Mouse (Mus musculus) liver, postnatal 0 days (tissue): ENCODE measurements around the gene Gtf2h1. TPM values are rescaled to one million over a fixed set of nuclear protein-coding genes. Genes with fewer than 3 reads are reported as not detected.

Source experiments
- ATAC-seq: fragments of 200-750 bp; cut with Nextera tagmentation; 2 replicates; pipeline ENCODE4 v1.8.0; 2017; ENCODE audit warnings: mild to moderate bottlenecking, moderate library complexity
- DNase-seq: peaks from one replicate; pipeline ENCODE4 v3.0.0-alpha.2; 2016
- H3K27ac ChIP-seq: fragments of 300-500 bp; sonication (generic); 2 replicates; pipeline ENCODE4 v1.5.1; 2014; ENCODE audit warnings: antibody characterized with exemption, moderate library complexity, mild to moderate bottlenecking, low read depth
- H3K27me3 ChIP-seq: fragments of 300-500 bp; sonication (generic); 2 replicates; pipeline ENCODE4 v1.6.1; 2014; ENCODE audit warnings: low read length, control low read depth, mixed read lengths; ENCODE audit not compliant: insufficient read depth
- H3K36me3 ChIP-seq: fragments of 300-500 bp; sonication (generic); replicated peaks from 2 replicates; pipeline ENCODE4 v1.6.1; 2014; ENCODE audit warnings: mild to moderate bottlenecking, control low read depth, low read length, moderate library complexity, mixed read lengths; ENCODE audit not compliant: insufficient read depth
- H3K4me1 ChIP-seq: fragments of 300-500 bp; sonication (generic); 2 replicates; pipeline ENCODE4 v1.6.1; 2014; ENCODE audit warnings: antibody characterized with exemption, mild to moderate bottlenecking, control low read depth; ENCODE audit not compliant: insufficient read depth
- H3K4me2 ChIP-seq: fragments of 300-500 bp; sonication (generic); 2 replicates; pipeline ENCODE4 v1.6.1; 2014; ENCODE audit warnings: low read depth, mild to moderate bottlenecking, low read length, moderate library complexity, mixed read lengths
- H3K4me3 ChIP-seq: fragments of 300-500 bp; sonication (generic); 2 replicates; pipeline ENCODE4 v1.5.1; 2014; ENCODE audit warnings: low read depth, low read length
- H3K9ac ChIP-seq: fragments of 300-500 bp; sonication (generic); replicated peaks from 2 replicates; pipeline ENCODE4 v1.6.1; 2014; ENCODE audit warnings: mild to moderate bottlenecking, moderate library complexity
- H3K9me3 ChIP-seq: fragments of 300-500 bp; sonication (generic); 2 replicates; pipeline ENCODE4 v1.6.1; 2016; ENCODE audit warnings: mild to moderate bottlenecking, control low read depth, low read length, mixed read lengths
- CTCF ChIP-seq: sonication (generic); IDR thresholded peaks from 2 replicates; pipeline ENCODE4 v1.5.1; 2016; ENCODE audit warnings: antibody characterized with exemption, low read depth
- EP300 ChIP-seq: IDR thresholded peaks from 2 replicates; pipeline ENCODE4 v1.6.1; 2016; ENCODE audit warnings: antibody characterized with exemption, low read depth, mild to moderate bottlenecking
- WGBS: fragments of 180-500 bp; shearing (Covaris S2); extraction: QIAGEN DNeasy Blood & Tissue Kit; methylation state at CpG from one replicate; pipeline ENCODE4 v1.1.7; 2014; ENCODE audit not compliant: insufficient replicate concordance; 5-methylcytosine and 5-hydroxymethylcytosine counted together
- polyA plus RNA-seq: library from polyadenylated mRNA; unstranded; fragments of >200 nt; fragmentation: Nextera tagmentation; extraction: Ambion mirVana; gene quantifications from 2 replicates; pipeline ENCODE4 v1.2.1, GENCODE M21; 2015

Gtf2h1 gene
- polyA plus RNA-seq, 1 experiment from 2014 or later = 18.8 TPM

- WGBS = 28% methylated on average over 7 of the region's 7 CpGs
Measured at GRCm38 (mm10) chr7:46839446-46839845, 43.5 kb downstream of the Gtf2h1 start.

GRCm38 (mm10) chr7:46839861-46840260, 44.0 kb downstream of the Gtf2h1 start:
- TF ChIP-seq EP300 (no peak), CTCF (no peak)
- no peaks in the 10 kb centered on the region for H3K9me3 ChIP-seq
- DNase-seq = no peak
- peak overlapping the region; percentile 99 for H3K27ac ChIP-seq
- WGBS = 52% methylated on average over 5 of the region's 5 CpGs
- 0 out of 2 replicates have a peak overlapping the region, but pooled peaks have one; percentile 1 for H3K4me2 ChIP-seq
- H3K4me1 ChIP-seq = peaks cover 57% of the 10 kb centered on the region
- no peak overlapping the region for H3K4me3 ChIP-seq
- no peaks in the 10 kb centered on the region for H3K36me3 ChIP-seq
- H3K9ac ChIP-seq = no peak overlapping the region
- peak; percentile 52 for ATAC-seq
- no peaks in the 10 kb centered on the region for H3K27me3 ChIP-seq

More at GRCm38 (mm10) chr7:46839446-46839845, 43.5 kb downstream of the Gtf2h1 start:
- no peaks in the 10 kb centered on the region for H3K9me3 ChIP-seq
- H3K4me1 ChIP-seq = peaks cover 54% of the 10 kb centered on the region
- peak overlapping the region; percentile 63 for H3K4me2 ChIP-seq
- no peaks in the 10 kb centered on the region for H3K27me3 ChIP-seq
- peak; percentile 76 for ATAC-seq
- peak; percentile 34; the same call in 1 of the 2 replicates for TF ChIP-seq EP300
- no peak for TF ChIP-seq CTCF
- no peak overlapping the region for H3K4me3 ChIP-seq
- peak overlapping the region; percentile 99 for H3K27ac ChIP-seq
- H3K36me3 ChIP-seq = no peaks in the 10 kb centered on the region
- H3K9ac ChIP-seq = peak overlapping the region; percentile 37; the same call in 1 of the 2 replicates
- DNase-seq = peak; percentile 57

- DNase-seq (no peak), ATAC-seq (no peak)
- TF ChIP-seq EP300 (no peak), CTCF (no peak)
- Histone ChIP-seq H3K4me1 (peaks cover 59% of the 10 kb centered on the region), H3K27me3 (no peaks in the 10 kb centered on the region), H3K4me2 (0 out of 2 replicates have a peak overlapping the region, but pooled peaks have one; percentile 1), H3K36me3 (no peaks in the 10 kb centered on the region), H3K9ac (no peak overlapping the region), H3K27ac (peak overlapping the region; percentile 99), H3K4me3 (no peak overlapping the region), H3K9me3 (no peaks in the 10 kb centered on the region)
- 48% methylated on average over 4 of the region's 4 CpGs for WGBS
Measured at GRCm38 (mm10) chr7:46840326-46840725, 44.4 kb downstream of the Gtf2h1 start.

- Histone ChIP-seq H3K9ac (no peak within 1 kb of the TSS), H3K36me3 (no peaks in the 10 kb centered on the region), H3K9me3 (no peaks in the 10 kb centered on the region), H3K4me3 (no peak within 1 kb of the TSS), H3K27ac (peak within 1 kb of the TSS; percentile 99), H3K4me1 (peaks cover 58% of the 10 kb centered on the region), H3K27me3 (no peaks in the 10 kb centered on the region), H3K4me2 (0 out of 2 replicates have a peak within 1 kb of the TSS, but pooled peaks have one; percentile 1)
- ATAC-seq (no peak), DNase-seq (no peak)
- no peak for TF ChIP-seq CTCF
- no peak for TF ChIP-seq EP300
- 53% methylated on average over 6 of the region's 6 CpGs for WGBS
Measured at GRCm38 (mm10) chr7:46840787-46841525, 45.1 kb downstream of the Gtf2h1 start, which contains the start of gene Ldha. Gene Ldha, plus strand, starts transcription at chr7:46841475.

- Histone ChIP-seq H3K4me1 (peaks cover 58% of the 10 kb centered on the region), H3K4me2 (no peak overlapping the region), H3K9ac (no peak overlapping the region), H3K4me3 (no peak overlapping the region), H3K36me3 (no peaks in the 10 kb centered on the region), H3K27me3 (no peaks in the 10 kb centered on the region), H3K9me3 (no peaks in the 10 kb centered on the region), H3K27ac (no peak overlapping the region)
- ATAC-seq = no peak
- DNase-seq = no peak
- 50% methylated on average over 5 of the region's 5 CpGs for WGBS
- no peak for TF ChIP-seq CTCF
- TF ChIP-seq EP300 = no peak
Measured at GRCm38 (mm10) chr7:46842278-46842677, 46.4 kb downstream of the Gtf2h1 start.

GRCm38 (mm10) chr7:46843576-46843975, 47.7 kb downstream of the Gtf2h1 start:
- H3K9ac ChIP-seq = no peak overlapping the region
- 88% methylated on average over 4 of the region's 4 CpGs for WGBS
- no peaks in the 10 kb centered on the region for H3K27me3 ChIP-seq
- no peak overlapping the region for H3K27ac ChIP-seq
- H3K4me1 ChIP-seq = peaks cover 53% of the 10 kb centered on the region
- H3K36me3 ChIP-seq = peaks cover 5% of the 10 kb centered on the region
- H3K9me3 ChIP-seq = no peaks in the 10 kb centered on the region
- no peak overlapping the region for H3K4me2 ChIP-seq
- DNase-seq = no peak
- ATAC-seq = no peak
- TF ChIP-seq CTCF (no peak), EP300 (no peak)
- no peak overlapping the region for H3K4me3 ChIP-seq
